Mouse (Mus musculus) lung, embryonic 14.5 days (tissue): ENCODE data around the gene Dlgap1. TPM values are rescaled to one million over a fixed set of nuclear protein-coding genes. Genes with fewer than 3 reads are reported as not detected.

Source experiments
- ATAC-seq: fragments of 200-750 bp; cut with Nextera tagmentation; 2 replicates; pipeline ENCODE4 v1.8.0; 2017; ENCODE audit warnings: mild to moderate bottlenecking, moderate TSS enrichment, moderate library complexity; ENCODE audit not compliant: insufficient read depth
- DNase-seq: peaks from one replicate; pipeline ENCODE4 v3.0.0-alpha.2; 2015
- H3K27ac ChIP-seq: fragments of 300-500 bp; sonication (generic); 2 replicates; pipeline ENCODE4 v1.5.1; 2014; ENCODE audit warnings: low read depth, mild to moderate bottlenecking, moderate library complexity
- H3K27me3 ChIP-seq: fragments of 300-500 bp; sonication (generic); 2 replicates; pipeline ENCODE4 v1.6.1; 2014; ENCODE audit warnings: low read length, control low read depth; ENCODE audit not compliant: insufficient read depth
- H3K36me3 ChIP-seq: fragments of 300-500 bp; sonication (generic); 2 replicates; pipeline ENCODE4 v1.6.1; 2014; ENCODE audit warnings: control low read depth; ENCODE audit not compliant: insufficient read depth
- H3K4me1 ChIP-seq: fragments of 300-500 bp; sonication (generic); 2 replicates; pipeline ENCODE4 v1.6.1; 2014; ENCODE audit warnings: antibody characterized with exemption, control low read depth; ENCODE audit not compliant: insufficient read depth
- H3K4me2 ChIP-seq: fragments of 300-500 bp; sonication (generic); 2 replicates; pipeline ENCODE4 v1.6.1; 2014; ENCODE audit warnings: mild to moderate bottlenecking
- H3K4me3 ChIP-seq: fragments of 300-500 bp; sonication (generic); 2 replicates; pipeline ENCODE4 v1.5.1; 2014; ENCODE audit warnings: low read depth, low read length
- H3K9ac ChIP-seq: fragments of 300-500 bp; sonication (generic); 2 replicates; pipeline ENCODE4 v1.6.1; 2014
- H3K9me3 ChIP-seq: fragments of 300-500 bp; sonication (generic); 2 replicates; pipeline ENCODE4 v1.6.1; 2016; ENCODE audit warnings: low read depth, low read length, control low read depth
- CTCF ChIP-seq: IDR thresholded peaks from 2 replicates; pipeline ENCODE4 v1.5.1; 2016; ENCODE audit warnings: antibody characterized with exemption, low read depth
- WGBS: fragments of 180-500 bp; shearing (Covaris S2); extraction: QIAGEN DNeasy Blood & Tissue Kit; methylation state at CpG from one replicate; pipeline ENCODE4 v1.1.7; 2014; 5-methylcytosine and 5-hydroxymethylcytosine counted together
- polyA plus RNA-seq: library from polyadenylated mRNA; unstranded; fragments of >200 nt; fragmentation: Nextera tagmentation; extraction: Ambion mirVana; gene quantifications from 2 replicates; pipeline ENCODE4 v1.2.1, GENCODE M21; 2014

Gene Dlgap1
- polyA plus RNA-seq, 1 experiment from 2014 or later: 1.1 TPM

GRCm38 (mm10) chr17:70848511-70849398, 879.9 kb downstream of the Dlgap1 start:
- under 1% methylated on average over 23 of the region's 23 CpGs for WGBS
- H3K4me2 ChIP-seq: peak overlapping the region; percentile 95
- ATAC-seq (peak; percentile 42), DNase-seq (peak; percentile 86)
- peak overlapping the region; percentile 95 for H3K9ac ChIP-seq
- no peak for TF ChIP-seq CTCF
- H3K27me3 ChIP-seq: no peaks in the 10 kb centered on the region
- peaks cover 11% of the 10 kb centered on the region for H3K4me1 ChIP-seq
- H3K36me3 ChIP-seq: peaks cover 25% of the 10 kb centered on the region
- H3K4me3 ChIP-seq: peak overlapping the region; percentile 80
- H3K27ac ChIP-seq: peak overlapping the region; percentile 95
- no peaks in the 10 kb centered on the region for H3K9me3 ChIP-seq

GRCm38 (mm10) chr17:70849399-70850232, 880.7 kb downstream of the Dlgap1 start:
- TF ChIP-seq CTCF: peak; percentile 49
- H3K27ac ChIP-seq: peak overlapping the region; percentile 95
- WGBS: under 1% methylated on average over 33 of the region's 33 CpGs
- DNase-seq (peak; percentile 94), ATAC-seq (peak; percentile 2)
- peaks cover 16% of the 10 kb centered on the region for H3K36me3 ChIP-seq
- no peaks in the 10 kb centered on the region for H3K9me3 ChIP-seq
- peak overlapping the region; percentile 80 for H3K4me3 ChIP-seq
- peak overlapping the region; percentile 95 for H3K9ac ChIP-seq
- H3K27me3 ChIP-seq: no peaks in the 10 kb centered on the region
- peaks cover 16% of the 10 kb centered on the region for H3K4me1 ChIP-seq
- peak overlapping the region; percentile 95 for H3K4me2 ChIP-seq

- Histone ChIP-seq H3K36me3 (peaks cover 11% of the 10 kb centered on the region), H3K27ac (peak overlapping the region; percentile 95), H3K4me3 (peak overlapping the region; percentile 80), H3K9ac (peak overlapping the region; percentile 95), H3K27me3 (no peaks in the 10 kb centered on the region), H3K9me3 (no peaks in the 10 kb centered on the region), H3K4me1 (peaks cover 16% of the 10 kb centered on the region), H3K4me2 (peak overlapping the region; percentile 95)
- TF ChIP-seq CTCF: no peak
- ATAC-seq (peak; percentile 10; the same call in 1 of the 2 replicates), DNase-seq (peak; percentile 86)
- under 1% methylated on average over 40 of the region's 40 CpGs for WGBS
Observed at GRCm38 (mm10) chr17:70850233-70850995, 881.5 kb downstream of the Dlgap1 start.

- peak overlapping the region; percentile 95 for H3K9ac ChIP-seq
Observed at GRCm38 (mm10) chr17:70850996-70851991, 882.4 kb downstream of the Dlgap1 start.

GRCm38 (mm10) chr17:70852011-70852685, 883.3 kb downstream of the Dlgap1 start:
- TF ChIP-seq CTCF: peak; percentile 2; the same call in 1 of the 2 replicates
- ATAC-seq (no peak), DNase-seq (peak; percentile 77)
- Histone ChIP-seq H3K9me3 (no peaks in the 10 kb centered on the region), H3K4me2 (peak overlapping the region; percentile 95), H3K27ac (peak overlapping the region; percentile 95), H3K4me1 (peaks cover 9% of the 10 kb centered on the region), H3K9ac (peak overlapping the region; percentile 95), H3K27me3 (no peaks in the 10 kb centered on the region), H3K4me3 (peak overlapping the region; percentile 80), H3K36me3 (no peaks in the 10 kb centered on the region)
- WGBS: under 1% methylated on average over 29 of the region's 29 CpGs

More at GRCm38 (mm10) chr17:70850996-70851991, 882.4 kb downstream of the Dlgap1 start:
- peaks cover 3% of the 10 kb centered on the region; the same call in 1 of the 2 replicates for H3K36me3 ChIP-seq
- DNase-seq (peak; percentile 86), ATAC-seq (peak; percentile 55)
- under 1% methylated on average over 51 of the region's 54 CpGs for WGBS
- H3K27me3 ChIP-seq: no peaks in the 10 kb centered on the region
- H3K9me3 ChIP-seq: no peaks in the 10 kb centered on the region
- H3K4me2 ChIP-seq: peak overlapping the region; percentile 95
- peak overlapping the region; percentile 95 for H3K27ac ChIP-seq
- peaks cover 11% of the 10 kb centered on the region for H3K4me1 ChIP-seq
- TF ChIP-seq CTCF: no peak
- peak overlapping the region; percentile 80 for H3K4me3 ChIP-seq
